Mouse (Mus musculus): Measurements from ENCODE around the gene Klk1b3. TPM values are rescaled to one million over a fixed set of nuclear protein-coding genes. Genes with fewer than 3 reads are reported as not detected.
"Not testable (repeated sequence)": the region's sequence is repeated elsewhere in the genome, so short reads cannot be mapped to it uniquely, and the experiment has no call there.

The Klk1b3 gene
- not detected in 2 replicates for polyA plus RNA-seq (2016; fragmentation: Nextera tagmentation; extraction: Ambion mirVana)

GRCm38 (mm10) chr7:44197891-44198290, at the start of gene Klk1b3:
Gene Klk1b3, plus strand, starts transcription at chr7:44198191.
- 67% methylated on average over 3 of the region's 3 CpGs for WGBS

DNA sequence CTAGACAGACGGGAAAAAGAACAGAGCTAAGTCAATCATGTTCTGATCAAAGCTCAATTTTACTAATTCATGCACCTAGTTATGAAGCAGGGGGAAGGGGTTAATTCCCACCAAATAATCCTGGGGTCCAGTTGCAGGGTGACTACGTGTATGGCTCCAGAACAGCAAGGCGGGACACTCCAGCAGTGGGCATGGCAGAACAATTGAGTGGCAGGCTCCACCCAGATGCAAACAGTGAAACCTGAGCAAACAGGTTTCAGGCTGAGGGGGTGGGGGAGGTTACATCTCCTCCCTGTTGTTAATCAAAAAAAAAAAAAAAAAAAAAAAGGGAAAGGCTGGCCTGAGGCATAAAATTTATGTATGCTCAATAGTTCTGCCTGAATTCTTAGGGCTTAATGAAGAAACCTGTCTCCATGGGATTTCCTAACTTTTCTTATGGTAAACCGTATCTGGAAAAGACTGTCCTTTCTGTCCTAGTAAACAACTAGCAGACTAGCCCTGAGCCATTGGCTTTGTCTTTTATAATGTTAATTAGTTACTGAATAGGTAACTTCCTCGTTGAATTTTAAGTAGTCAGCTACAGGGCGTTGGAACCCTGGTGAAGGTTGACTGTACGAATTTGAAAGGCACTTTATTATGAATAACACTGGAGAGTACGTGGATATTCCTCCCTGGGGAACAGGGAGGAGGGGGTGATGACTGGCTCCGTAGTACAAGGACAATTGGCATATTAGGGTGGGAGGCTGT, 18.5 kb upstream of the Klk1b3 start:
- 58% methylated on average over 9 of the region's 9 CpGs for WGBS
- H3K27me3 ChIP-seq (replicated peaks) = no peaks in the 10 kb centered on the region
- H3K27ac ChIP-seq = no peak overlapping the region
- H3K4me3 ChIP-seq = no peak overlapping the region
- no peaks in the 10 kb centered on the region for H3K36me3 ChIP-seq
- no peaks in the 10 kb centered on the region for H3K9me3 ChIP-seq
- no peak overlapping the region for H3K9ac ChIP-seq
- H3K4me2 ChIP-seq (replicated peaks) = no peak overlapping the region
- H3K4me1 ChIP-seq = no peaks in the 10 kb centered on the region
- no peak for ATAC-seq (ENCODE audit: low FRiP score, low read depth)

More at GRCm38 (mm10) chr7:44197891-44198290, at the start of gene Klk1b3:
- no peak within 1 kb of the TSS for H3K27ac ChIP-seq
- no peaks in the 10 kb centered on the region for H3K4me1 ChIP-seq
- H3K9ac ChIP-seq = no peak within 1 kb of the TSS
- H3K4me2 ChIP-seq (replicated peaks) = no peak within 1 kb of the TSS
- H3K4me3 ChIP-seq = no peak within 1 kb of the TSS
- H3K27me3 ChIP-seq (replicated peaks) = no peaks in the 10 kb centered on the region
- no peaks in the 10 kb centered on the region for H3K9me3 ChIP-seq
- H3K36me3 ChIP-seq = no peaks in the 10 kb centered on the region
- no peak for ATAC-seq (ENCODE audit: low FRiP score, low read depth)

DNA sequence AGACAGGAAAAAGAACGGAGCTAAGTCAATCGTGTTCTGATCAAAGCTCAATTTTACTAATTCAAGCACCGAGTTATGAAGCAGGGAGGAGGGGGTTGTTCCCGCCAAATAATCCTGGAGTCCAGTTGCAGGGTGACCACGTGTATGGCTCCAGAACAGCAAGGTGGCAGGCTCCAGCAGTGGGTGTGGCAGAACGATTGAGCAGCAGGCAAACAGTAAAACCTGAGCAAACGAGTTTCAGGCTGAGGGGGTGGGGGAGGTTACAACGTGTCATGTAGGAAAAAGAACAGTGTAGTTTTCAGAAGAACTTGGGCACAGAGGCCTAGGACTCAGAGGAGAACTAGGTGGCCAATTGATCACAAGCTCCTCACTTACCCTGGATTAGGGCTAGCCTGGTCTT, 11.5 kb upstream of the Klk1b3 start:
- 61% methylated on average over 8 of the region's 8 CpGs for WGBS
- ATAC-seq (ENCODE audit: low FRiP score, low read depth); H3K36me3 ChIP-seq; H3K4me2 ChIP-seq (replicated peaks); H3K9me3 ChIP-seq; H3K27me3 ChIP-seq (replicated peaks); H3K4me1 ChIP-seq; H3K27ac ChIP-seq; H3K9ac ChIP-seq; H3K4me3 ChIP-seq: not testable (repeated sequence)

DNA sequence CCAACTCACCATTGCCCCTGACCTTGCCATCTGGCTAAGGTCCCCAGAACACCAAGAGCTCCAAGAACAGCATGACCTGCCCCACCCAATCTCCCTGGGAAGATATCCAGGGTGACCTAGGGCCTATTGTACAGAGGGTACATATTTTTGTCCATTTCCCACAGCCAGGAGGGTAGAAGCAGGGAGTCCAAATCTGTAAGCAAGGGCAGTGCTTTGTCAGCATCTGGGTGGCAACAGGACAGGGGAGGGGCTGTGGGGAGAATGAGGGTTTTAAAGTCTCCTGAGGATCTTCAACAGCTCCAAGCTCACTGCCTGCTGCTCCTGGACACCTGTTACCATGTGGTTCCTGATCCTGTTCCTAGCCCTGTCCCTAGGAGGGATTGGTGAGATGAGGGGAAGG, 10.1 kb upstream of the Klk1b3 start, which contains the start of gene Klk1b24:
TSS of gene Klk1b24 (plus strand) at position 301 of the 400 bp plus-strand sequence.
- H3K4me3 ChIP-seq; H3K36me3 ChIP-seq; H3K9me3 ChIP-seq; H3K27ac ChIP-seq; H3K9ac ChIP-seq; ATAC-seq (ENCODE audit: low FRiP score, low read depth); H3K4me1 ChIP-seq; H3K4me2 ChIP-seq (replicated peaks); H3K27me3 ChIP-seq (replicated peaks): not testable (repeated sequence)

DNA sequence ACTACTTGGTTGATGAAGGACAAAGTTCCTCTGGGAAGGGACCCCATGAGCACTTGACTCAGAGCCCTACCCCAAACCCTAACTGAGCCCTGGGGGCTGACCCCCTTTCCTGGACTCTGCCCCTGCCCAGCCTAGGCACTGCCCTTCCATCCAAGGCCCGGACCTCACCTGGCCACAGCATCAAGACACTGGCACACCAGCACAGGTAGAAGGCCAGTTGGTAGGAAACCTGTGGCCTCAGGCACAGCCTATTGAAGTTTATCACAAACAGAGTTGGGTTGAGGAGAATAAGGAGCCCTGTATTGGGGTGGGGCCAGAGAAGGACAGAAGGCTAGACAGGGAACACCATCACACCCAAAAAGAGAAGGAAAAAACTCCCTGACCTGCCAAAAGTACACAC, 4.5 kb upstream of the Klk1b3 start:
- not testable (repeated sequence) for H3K4me2 ChIP-seq (replicated peaks); H3K9me3 ChIP-seq; H3K36me3 ChIP-seq; H3K4me3 ChIP-seq; H3K4me1 ChIP-seq; H3K27me3 ChIP-seq (replicated peaks); H3K9ac ChIP-seq; ATAC-seq (ENCODE audit: low FRiP score, low read depth); H3K27ac ChIP-seq
- 86% methylated on average over 1 of the region's 1 CpGs for WGBS

- WGBS = 68% methylated on average over 3 of the region's 3 CpGs
Observed at GRCm38 (mm10) chr7:44207135-44207534, 9.1 kb downstream of the Klk1b3 start, which contains the start of gene Klk1b4. Gene Klk1b4, plus strand, starts transcription at chr7:44207435.

DNA sequence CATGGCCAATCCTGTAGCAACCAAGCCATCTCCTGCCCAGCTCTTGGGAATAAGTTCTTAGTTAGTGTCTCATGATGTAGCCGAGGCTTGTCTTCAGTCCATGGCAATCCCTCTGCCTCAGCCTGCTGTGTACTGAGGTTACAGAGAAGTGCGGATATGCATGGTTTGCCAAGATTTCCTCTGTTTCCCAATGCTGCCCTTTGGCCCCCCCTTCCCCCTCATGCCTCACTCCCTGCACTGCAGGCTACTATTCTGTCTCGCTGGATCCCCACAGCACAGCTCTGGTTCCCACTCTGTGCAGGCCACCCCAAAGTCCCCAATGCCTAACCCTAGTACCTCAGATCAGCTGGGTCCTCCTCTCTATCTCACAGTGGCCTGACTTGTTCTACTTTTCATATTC, 10.3 kb downstream of the Klk1b3 start:
- H3K9me3 ChIP-seq = no peaks in the 10 kb centered on the region
- 85% methylated on average over 3 of the region's 3 CpGs for WGBS
- H3K27me3 ChIP-seq (replicated peaks) = no peaks in the 10 kb centered on the region
- H3K4me2 ChIP-seq (replicated peaks) = no peak overlapping the region
- no peak overlapping the region for H3K9ac ChIP-seq
- H3K27ac ChIP-seq = no peak overlapping the region
- no peaks in the 10 kb centered on the region for H3K36me3 ChIP-seq
- H3K4me3 ChIP-seq = no peak overlapping the region
- no peaks in the 10 kb centered on the region for H3K4me1 ChIP-seq
- no peak for ATAC-seq (ENCODE audit: low FRiP score, low read depth)

More at GRCm38 (mm10) chr7:44207135-44207534, 9.1 kb downstream of the Klk1b3 start, which contains the start of gene Klk1b4:
- H3K9me3 ChIP-seq; H3K36me3 ChIP-seq; H3K27ac ChIP-seq; H3K4me3 ChIP-seq; H3K4me1 ChIP-seq; H3K9ac ChIP-seq; H3K4me2 ChIP-seq (replicated peaks); ATAC-seq (ENCODE audit: low FRiP score, low read depth); H3K27me3 ChIP-seq (replicated peaks): not testable (repeated sequence)

GRCm38 (mm10) chr7:44215645-44216044, 17.7 kb downstream of the Klk1b3 start, which contains the start of gene Klk1b5:
Gene Klk1b5, plus strand, starts transcription at chr7:44215945.
- Histone ChIP-seq H3K4me3 (no peak within 1 kb of the TSS), H3K9me3 (no peaks in the 10 kb centered on the region), H3K27ac (no peak within 1 kb of the TSS), H3K36me3 (no peaks in the 10 kb centered on the region), H3K4me1 (no peaks in the 10 kb centered on the region), H3K27me3 (replicated peaks) (no peaks in the 10 kb centered on the region; the same call in 1 of the 2 replicates), H3K4me2 (replicated peaks) (no peak within 1 kb of the TSS), H3K9ac (no peak within 1 kb of the TSS)
- WGBS = 85% methylated on average over 1 of the region's 1 CpGs
- ATAC-seq (ENCODE audit: low FRiP score, low read depth) = no peak

GRCm38 (mm10) chr7:44221601-44222000, 23.6 kb downstream of the Klk1b3 start:
- H3K27me3 ChIP-seq (replicated peaks); H3K9me3 ChIP-seq; H3K4me2 ChIP-seq (replicated peaks); H3K36me3 ChIP-seq; ATAC-seq (ENCODE audit: low FRiP score, low read depth); H3K27ac ChIP-seq; H3K4me1 ChIP-seq; H3K4me3 ChIP-seq; H3K9ac ChIP-seq: not testable (repeated sequence)
- WGBS = 73% methylated on average over 10 of the region's 10 CpGs

DNA sequence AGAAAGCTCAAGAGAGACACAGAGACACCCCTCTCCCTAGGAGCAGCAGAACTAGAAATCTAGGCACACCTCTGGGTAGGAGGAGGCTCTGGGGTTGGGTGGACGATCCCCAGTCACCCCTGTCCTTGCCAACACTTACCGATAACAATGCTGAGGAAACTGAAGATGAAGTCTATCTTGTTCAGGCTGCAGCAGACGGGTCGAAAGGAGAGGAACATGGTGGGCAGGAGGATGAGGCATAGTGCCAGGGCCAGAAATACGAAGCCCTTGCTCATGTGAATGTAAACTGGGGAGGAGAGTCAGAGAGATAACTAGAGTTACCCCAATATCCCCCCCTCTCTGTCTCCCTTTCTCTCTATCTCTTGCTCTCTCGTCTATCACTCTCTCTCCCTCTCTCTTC, 24.3 kb downstream of the Klk1b3 start:
- not testable (repeated sequence) for H3K4me1 ChIP-seq; H3K36me3 ChIP-seq; H3K9me3 ChIP-seq; H3K4me2 ChIP-seq (replicated peaks); H3K27me3 ChIP-seq (replicated peaks); ATAC-seq (ENCODE audit: low FRiP score, low read depth); H3K9ac ChIP-seq; H3K4me3 ChIP-seq; H3K27ac ChIP-seq
- 85% methylated on average over 6 of the region's 6 CpGs for WGBS

- Histone ChIP-seq H3K9ac (no peak within 1 kb of the TSS), H3K27ac (no peak within 1 kb of the TSS), H3K36me3 (no peaks in the 10 kb centered on the region), H3K4me1 (no peaks in the 10 kb centered on the region), H3K27me3 (replicated peaks) (no peaks in the 10 kb centered on the region), H3K4me3 (no peak within 1 kb of the TSS), H3K9me3 (no peaks in the 10 kb centered on the region), H3K4me2 (replicated peaks) (no peak within 1 kb of the TSS)
- ATAC-seq (ENCODE audit: low FRiP score, low read depth) = no peak
- WGBS = 50% methylated on average over 1 of the region's 1 CpGs
Observed at GRCm38 (mm10) chr7:44225076-44225475, 27.1 kb downstream of the Klk1b3 start, which contains the start of gene Klk1. Gene Klk1, plus strand, starts transcription at chr7:44225360.

GRCm38 (mm10) chr7:44235909-44236308, 37.9 kb downstream of the Klk1b3 start, which contains the start of gene Gm36864:
Gene Gm36864, plus strand, starts transcription at chr7:44236177.
- Histone ChIP-seq H3K36me3 (no peaks in the 10 kb centered on the region), H3K4me1 (no peaks in the 10 kb centered on the region), H3K27me3 (replicated peaks) (no peaks in the 10 kb centered on the region), H3K9ac (no peak within 1 kb of the TSS), H3K27ac (no peak within 1 kb of the TSS), H3K4me3 (no peak within 1 kb of the TSS), H3K4me2 (replicated peaks) (no peak within 1 kb of the TSS), H3K9me3 (no peaks in the 10 kb centered on the region)
- 80% methylated on average over 3 of the region's 3 CpGs for WGBS
- no peak for ATAC-seq (ENCODE audit: low FRiP score, low read depth)

- Histone ChIP-seq H3K36me3 (no peaks in the 10 kb centered on the region), H3K4me1 (no peaks in the 10 kb centered on the region), H3K27ac (no peak overlapping the region), H3K4me2 (replicated peaks) (no peak overlapping the region), H3K27me3 (replicated peaks) (no peaks in the 10 kb centered on the region), H3K9me3 (no peaks in the 10 kb centered on the region), H3K9ac (no peak overlapping the region), H3K4me3 (no peak overlapping the region)
- 57% methylated on average over 2 of the region's 2 CpGs for WGBS
- ATAC-seq (ENCODE audit: low FRiP score, low read depth) = no peak
Observed at GRCm38 (mm10) chr7:44239913-44240312, 41.9 kb downstream of the Klk1b3 start.

Measured in neural tube, embryonic 12.5 days (tissue).